Mouse (Mus musculus): ENCODE results near the gene Rufy1. TPM values are rescaled to one million over a fixed set of nuclear protein-coding genes. Genes with fewer than 3 reads are reported as not detected.

The Rufy1 gene
- polyA plus RNA-seq, 2 experiments, result 5.1 to 7.1 TPM

- DNase-seq (ENCODE audit: low read depth in 3 of 3, low spot score in 3 of 3), result no peak
- H3K27ac ChIP-seq, result no peak overlapping the region
- ATAC-seq (ENCODE audit: insufficient read depth), result no peak
- H3K36me3 ChIP-seq (replicated peaks; ENCODE audit: control insufficient read depth, insufficient read depth, low read depth), result no peaks in the 10 kb centered on the region; the same call in 1 of the 2 replicates
- no peaks in the 10 kb centered on the region for H3K4me1 ChIP-seq (replicated peaks; ENCODE audit: control insufficient read depth in 2 of 2, insufficient read depth in 2 of 2, low read length in 1 of 2)
- no peak overlapping the region for H3K4me2 ChIP-seq (ENCODE audit: low read depth)
- H3K4me3 ChIP-seq (ENCODE audit: insufficient read depth in 1 of 2, low read depth in 2 of 2, low read length in 2 of 2), result no peak overlapping the region
- TF ChIP-seq CTCF (IDR thresholded peaks at IDR 0.05; ENCODE audit: low read depth), result no peak
- TF ChIP-seq EP300 (IDR thresholded peaks at IDR 0.05; ENCODE audit: low read depth), result no peak
- no peaks in the 10 kb centered on the region for H3K9me3 ChIP-seq (ENCODE audit: control insufficient read depth, low read length)
- no peak overlapping the region for H3K9ac ChIP-seq (replicated peaks)
- 72% methylated on average over 11 of the region's 11 CpGs for whole genome bisulfite sequencing (ENCODE audit: insufficient replicate concordance)
- no peaks in the 10 kb centered on the region for H3K27me3 ChIP-seq (ENCODE audit: control insufficient read depth, insufficient read depth, low read length)
Measured at GRCm38 (mm10) chr11:50396766-50397307, 34.1 kb downstream of the Rufy1 start.

- H3K36me3 ChIP-seq (replicated peaks; ENCODE audit: control insufficient read depth, insufficient read depth, low read depth), result no peaks in the 10 kb centered on the region; the same call in 1 of the 2 replicates
- no peaks in the 10 kb centered on the region for H3K4me1 ChIP-seq (replicated peaks; ENCODE audit: control insufficient read depth in 2 of 2, insufficient read depth in 2 of 2, low read length in 1 of 2)
- no peak overlapping the region for H3K27ac ChIP-seq
- ATAC-seq (ENCODE audit: insufficient read depth) (no peak), DNase-seq (ENCODE audit: low read depth in 3 of 3, low spot score in 3 of 3) (no peak)
- H3K9me3 ChIP-seq (ENCODE audit: control insufficient read depth, low read length), result no peaks in the 10 kb centered on the region
- 75% methylated on average over 7 of the region's 7 CpGs for WGBS (ENCODE audit: insufficient replicate concordance)
- no peak for TF ChIP-seq CTCF (IDR thresholded peaks at IDR 0.05; ENCODE audit: low read depth)
- TF ChIP-seq EP300 (IDR thresholded peaks at IDR 0.05; ENCODE audit: low read depth), result no peak
- no peaks in the 10 kb centered on the region for H3K27me3 ChIP-seq (ENCODE audit: control insufficient read depth, insufficient read depth, low read length)
- no peak overlapping the region for H3K4me2 ChIP-seq (ENCODE audit: low read depth)
- H3K9ac ChIP-seq (replicated peaks), result no peak overlapping the region
- H3K4me3 ChIP-seq (ENCODE audit: insufficient read depth in 1 of 2, low read depth in 2 of 2, low read length in 2 of 2), result no peak overlapping the region
Measured at GRCm38 (mm10) chr11:50394731-50395130, 36.2 kb downstream of the Rufy1 start.

GRCm38 (mm10) chr11:50393306-50393705 is 37.6 kb downstream of the Rufy1 start:
- no peak for DNase-seq (ENCODE audit: low read depth in 3 of 3, low spot score in 3 of 3)
- Histone ChIP-seq H3K27ac (no peak overlapping the region), H3K9me3 (ENCODE audit: control insufficient read depth, low read length) (no peaks in the 10 kb centered on the region), H3K27me3 (ENCODE audit: control insufficient read depth, insufficient read depth, low read length) (no peaks in the 10 kb centered on the region), H3K4me2 (ENCODE audit: low read depth) (no peak overlapping the region), H3K9ac (replicated peaks) (no peak overlapping the region), H3K4me3 (ENCODE audit: insufficient read depth in 1 of 2, low read depth in 2 of 2, low read length in 2 of 2) (no peak overlapping the region), H3K36me3 (replicated peaks; ENCODE audit: control insufficient read depth, insufficient read depth, low read depth) (no peaks in the 10 kb centered on the region; the same call in 1 of the 2 replicates), H3K4me1 (replicated peaks; ENCODE audit: control insufficient read depth in 2 of 2, insufficient read depth in 2 of 2, low read length in 1 of 2) (no peaks in the 10 kb centered on the region)
- no peak for TF ChIP-seq CTCF (IDR thresholded peaks at IDR 0.05; ENCODE audit: low read depth)
- no peak for TF ChIP-seq EP300 (IDR thresholded peaks at IDR 0.05; ENCODE audit: low read depth)
- no peak for ATAC-seq (ENCODE audit: insufficient read depth)
- WGBS (ENCODE audit: insufficient replicate concordance), result 68% methylated on average over 6 of the region's 6 CpGs

GRCm38 (mm10) chr11:50391272-50391960 is 39.5 kb downstream of the Rufy1 start:
- no peak for DNase-seq (ENCODE audit: low read depth in 3 of 3, low spot score in 3 of 3)
- WGBS (ENCODE audit: insufficient replicate concordance), result 56% methylated on average over 4 of the region's 4 CpGs
- TF ChIP-seq EP300 (IDR thresholded peaks at IDR 0.05; ENCODE audit: low read depth) (no peak), CTCF (IDR thresholded peaks at IDR 0.05; ENCODE audit: low read depth) (no peak)

GRCm38 (mm10) chr11:50389616-50390015 is 41.3 kb downstream of the Rufy1 start:
- no peak overlapping the region for H3K9ac ChIP-seq (replicated peaks)
- H3K27me3 ChIP-seq (ENCODE audit: control insufficient read depth, insufficient read depth, low read length), result no peaks in the 10 kb centered on the region
- no peaks in the 10 kb centered on the region for H3K9me3 ChIP-seq (ENCODE audit: control insufficient read depth, low read length)
- peaks cover 19% of the 10 kb centered on the region for H3K36me3 ChIP-seq (replicated peaks; ENCODE audit: control insufficient read depth, insufficient read depth, low read depth)
- H3K4me3 ChIP-seq (ENCODE audit: insufficient read depth in 1 of 2, low read depth in 2 of 2, low read length in 2 of 2), result no peak overlapping the region
- DNase-seq (ENCODE audit: low read depth in 3 of 3, low spot score in 3 of 3) (no peak), ATAC-seq (ENCODE audit: insufficient read depth) (no peak)
- no peak overlapping the region for H3K27ac ChIP-seq
- no peaks in the 10 kb centered on the region for H3K4me1 ChIP-seq (replicated peaks; ENCODE audit: control insufficient read depth in 2 of 2, insufficient read depth in 2 of 2, low read length in 1 of 2)
- WGBS (ENCODE audit: insufficient replicate concordance), result 63% methylated on average over 5 of the region's 5 CpGs
- no peak for TF ChIP-seq EP300 (IDR thresholded peaks at IDR 0.05; ENCODE audit: low read depth)
- no peak for TF ChIP-seq CTCF (IDR thresholded peaks at IDR 0.05; ENCODE audit: low read depth)
- no peak overlapping the region for H3K4me2 ChIP-seq (ENCODE audit: low read depth)

More at GRCm38 (mm10) chr11:50391272-50391960, 39.5 kb downstream of the Rufy1 start:
- Histone ChIP-seq H3K27me3 (ENCODE audit: control insufficient read depth, insufficient read depth, low read length) (no peaks in the 10 kb centered on the region), H3K36me3 (replicated peaks; ENCODE audit: control insufficient read depth, insufficient read depth, low read depth) (peaks cover 7% of the 10 kb centered on the region), H3K27ac (no peak overlapping the region), H3K9ac (replicated peaks) (no peak overlapping the region), H3K4me1 (replicated peaks; ENCODE audit: control insufficient read depth in 2 of 2, insufficient read depth in 2 of 2, low read length in 1 of 2) (no peaks in the 10 kb centered on the region), H3K4me3 (ENCODE audit: insufficient read depth in 1 of 2, low read depth in 2 of 2, low read length in 2 of 2) (no peak overlapping the region), H3K9me3 (ENCODE audit: control insufficient read depth, low read length) (no peaks in the 10 kb centered on the region), H3K4me2 (ENCODE audit: low read depth) (no peak overlapping the region)
- ATAC-seq (ENCODE audit: insufficient read depth), result peak; percentile 16; the same call in 1 of the 2 replicates

Data from liver, embryonic 14.5 days (tissue).